Mouse (Mus musculus) inflammation-experienced regulatory T-cells, adult 6 months (primary cell): ENCODE data around the gene Gtf2b. TPM values are rescaled to one million over a fixed set of nuclear protein-coding genes. Genes with fewer than 3 reads are reported as not detected.

Experiments
- ATAC-seq: one replicate; pipeline ENCODE4 v1.8.0; 2017
- polyA plus RNA-seq, 3 experiments: library from polyadenylated mRNA; unstranded; fragments of 100-300 nt; shearing (Covaris generic); gene quantifications; one replicate each; pipeline ENCODE4 v1.2.1; 2017

Gtf2b gene
- polyA plus RNA-seq, 3 experiments from 2014 or later: 50.6 to 74.3 (median 73.9) TPM

DNA sequence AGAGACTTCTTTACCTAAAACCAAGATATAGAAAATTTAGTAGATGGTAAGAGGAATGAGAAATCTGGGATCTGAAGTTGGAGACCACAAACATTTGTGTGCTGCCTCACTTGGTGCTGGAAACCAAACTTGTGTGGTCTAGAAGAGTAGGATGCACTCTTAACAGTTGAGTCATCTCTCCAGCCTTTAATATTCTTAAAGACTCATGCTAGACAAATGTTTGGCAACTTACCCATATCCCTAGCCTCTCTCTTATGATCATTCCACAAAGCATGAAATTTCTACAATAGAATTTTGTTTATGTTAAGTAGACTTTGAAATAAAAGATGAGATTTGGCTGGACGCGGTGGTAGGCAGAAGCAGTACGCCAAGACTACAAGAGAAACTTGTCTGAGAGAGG is 52.7 kb downstream of the Gtf2b start:
- no peak for ATAC-seq

- ATAC-seq: no peak
These were observed 58.8 kb downstream of the Gtf2b start for GRCm38 (mm10) chr3:142823606-142824005.

DNA sequence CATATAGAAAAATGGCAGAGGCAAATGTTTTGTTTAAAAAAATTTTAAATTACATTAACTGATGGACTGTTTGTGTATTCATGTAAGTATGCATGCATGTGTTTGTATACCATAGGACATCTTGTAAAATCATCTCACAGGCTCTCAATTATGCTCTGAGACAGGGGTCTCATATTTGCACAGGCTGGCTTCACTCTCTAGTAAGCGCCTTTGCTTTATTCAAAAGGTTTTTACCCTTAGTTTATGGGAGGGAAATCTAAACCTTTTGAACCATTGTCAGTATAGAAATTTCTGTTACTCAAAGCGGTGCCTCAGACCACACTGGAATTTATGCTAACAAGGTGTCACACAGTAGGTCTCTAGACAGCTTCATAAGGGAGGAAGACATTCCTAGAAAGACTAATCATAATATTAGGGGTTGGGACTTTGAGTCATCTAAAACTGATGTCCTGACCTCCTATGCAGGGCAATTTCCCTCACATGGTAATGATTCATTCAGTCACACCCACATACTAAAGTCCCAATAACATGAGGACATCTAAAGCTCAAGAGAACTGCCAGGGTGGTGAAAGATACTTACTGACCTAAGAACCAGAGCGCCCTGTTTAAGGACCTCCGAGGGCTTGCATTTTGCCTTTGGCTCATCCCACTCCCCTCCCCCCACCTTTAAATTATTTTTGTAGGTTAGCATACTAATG is 61.8 kb downstream of the Gtf2b start:
- no peak for ATAC-seq

- ATAC-seq: no peak
These were observed 68.1 kb downstream of the Gtf2b start for GRCm38 (mm10) chr3:142832910-142833309.

Other genes starting within 250 kb of the Gtf2b start
- 100 to 1,000 TPM; 180 to 223 (median 211) TPM for gene Gbp7, start 234.7 kb upstream of the Gtf2b start, polyA plus RNA-seq
- gene Gbp3, start 205.0 kb upstream of the Gtf2b start, polyA plus RNA-seq: 100 to 1,000 TPM in 1 of 3 experiments, 10 to 100 TPM in 2; 71.3 to 113 (median 80.8) TPM
- gene Gbp2b, start 170.2 kb upstream of the Gtf2b start, polyA plus RNA-seq: 10 to 100 TPM in 2 of 3 experiments, under 1 TPM in 1; 0.68 to 84.0 (median 22.4) TPM
- gene Gbp2, start 144.4 kb upstream of the Gtf2b start, polyA plus RNA-seq: 100 to 1,000 TPM; 114 to 125 (median 118) TPM
- 1 to 10 TPM; 4.8 to 5.2 (median 4.8) TPM for gene Kyat3, start 64.0 kb upstream of the Gtf2b start, polyA plus RNA-seq
- 10 to 100 TPM; 12.3 to 17.3 (median 15.0) TPM for gene Pkn2, start 117.0 kb downstream of the Gtf2b start, polyA plus RNA-seq